Mouse (Mus musculus) E14TG2a.4 (cell line): ENCODE data around the gene Macrod2.

ENCODE experiments used
- CTCF ChIP-seq: conservative IDR thresholded peaks from 2 replicates; pipeline ENCODE4 v1.5.1; 2014; ENCODE audit warnings: low read length
- NANOG ChIP-seq: IDR thresholded peaks from 2 replicates; pipeline ENCODE4 v1.6.1; 2014; ENCODE audit warnings: borderline replicate concordance, low read length, mixed read lengths

DNA sequence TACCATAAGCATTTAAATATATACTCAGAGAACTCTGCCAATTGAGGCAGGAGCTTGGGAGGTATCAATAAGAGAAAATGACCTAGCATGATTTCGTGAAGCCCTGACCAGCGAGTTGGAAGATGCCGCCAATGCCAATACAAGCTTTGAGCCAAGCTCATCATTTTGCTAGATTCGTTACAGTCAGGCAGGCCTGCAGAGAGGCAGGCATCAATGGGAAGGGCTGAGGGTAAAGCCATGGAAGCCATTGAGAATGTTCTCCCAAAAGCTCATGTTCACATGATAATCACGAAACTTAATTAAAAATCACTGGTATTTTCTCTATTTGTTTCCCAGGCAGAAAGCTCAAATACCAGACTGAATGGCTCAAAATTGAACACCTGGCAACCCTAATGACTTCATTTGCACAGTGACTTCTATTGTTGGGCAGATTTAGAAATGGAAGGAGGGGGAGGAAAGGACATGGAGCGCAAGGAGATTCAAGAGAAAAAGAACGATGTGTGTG, 928.9 kb downstream of the Macrod2 start:
- TF ChIP-seq CTCF = no peak
- no peak for TF ChIP-seq NANOG
